Mouse (Mus musculus): ENCODE measurements around the gene Mybbp1a.
"Not testable (repeated sequence)": the region's sequence is repeated elsewhere in the genome, so short reads cannot be mapped to it uniquely, and the experiment has no call there.

Gene Mybbp1a

GRCm38 (mm10) chr11:72421518-72422278 lies 19.5 kb upstream of the Mybbp1a start:
- no peak for DNase-seq (ENCODE audit: low read depth, low spot score)
- Histone ChIP-seq H3K27me3 (ENCODE audit: control insufficient read depth, insufficient read depth, low read length, poor library complexity, severe bottlenecking) (no peaks in the 10 kb centered on the region), H3K36me3 (ENCODE audit: control insufficient read depth, insufficient read depth, low read length, poor library complexity, severe bottlenecking) (no peaks in the 10 kb centered on the region)

GRCm38 (mm10) chr11:72423686-72424085 lies 17.5 kb upstream of the Mybbp1a start:
- Histone ChIP-seq H3K27me3 (ENCODE audit: control insufficient read depth, insufficient read depth, low read length, poor library complexity, severe bottlenecking) (no peaks in the 10 kb centered on the region), H3K36me3 (ENCODE audit: control insufficient read depth, insufficient read depth, low read length, poor library complexity, severe bottlenecking) (no peaks in the 10 kb centered on the region)
- no peak for DNase-seq (ENCODE audit: low read depth, low spot score)

GRCm38 (mm10) chr11:72425201-72425600 lies 16.0 kb upstream of the Mybbp1a start:
- DNase-seq (ENCODE audit: low read depth, low spot score), result no peak
- no peaks in the 10 kb centered on the region for H3K27me3 ChIP-seq (ENCODE audit: control insufficient read depth, insufficient read depth, low read length, poor library complexity, severe bottlenecking)
- H3K36me3 ChIP-seq (ENCODE audit: control insufficient read depth, insufficient read depth, low read length, poor library complexity, severe bottlenecking), result no peaks in the 10 kb centered on the region

GRCm38 (mm10) chr11:72426884-72427283 lies 14.3 kb upstream of the Mybbp1a start:
- no peaks in the 10 kb centered on the region for H3K27me3 ChIP-seq (ENCODE audit: control insufficient read depth, insufficient read depth, low read length, poor library complexity, severe bottlenecking)
- H3K36me3 ChIP-seq (ENCODE audit: control insufficient read depth, insufficient read depth, low read length, poor library complexity, severe bottlenecking), result no peaks in the 10 kb centered on the region
- DNase-seq (ENCODE audit: low read depth, low spot score), result peak; percentile 41

GRCm38 (mm10) chr11:72428694-72429093 lies 12.5 kb upstream of the Mybbp1a start:
- H3K27me3 ChIP-seq (ENCODE audit: control insufficient read depth, insufficient read depth, low read length, poor library complexity, severe bottlenecking), result no peaks in the 10 kb centered on the region
- H3K36me3 ChIP-seq (ENCODE audit: control insufficient read depth, insufficient read depth, low read length, poor library complexity, severe bottlenecking), result no peaks in the 10 kb centered on the region
- peak; percentile 88 for DNase-seq (ENCODE audit: low read depth, low spot score)

- Histone ChIP-seq H3K27me3 (ENCODE audit: control insufficient read depth, insufficient read depth, low read length, poor library complexity, severe bottlenecking) (no peaks in the 10 kb centered on the region), H3K36me3 (ENCODE audit: control insufficient read depth, insufficient read depth, low read length, poor library complexity, severe bottlenecking) (no peaks in the 10 kb centered on the region)
- DNase-seq (ENCODE audit: low read depth, low spot score), result peak; percentile 91
These were observed 11.9 kb upstream of the Mybbp1a start for GRCm38 (mm10) chr11:72429288-72429690.

GRCm38 (mm10) chr11:72430311-72431068 lies 10.7 kb upstream of the Mybbp1a start:
- not testable (repeated sequence) for H3K27me3 ChIP-seq (ENCODE audit: control insufficient read depth, insufficient read depth, low read length, poor library complexity, severe bottlenecking); H3K36me3 ChIP-seq (ENCODE audit: control insufficient read depth, insufficient read depth, low read length, poor library complexity, severe bottlenecking); DNase-seq (ENCODE audit: low read depth, low spot score)

- DNase-seq (ENCODE audit: low read depth, low spot score), result no peak
- no peaks in the 10 kb centered on the region for H3K27me3 ChIP-seq (ENCODE audit: control insufficient read depth, insufficient read depth, low read length, poor library complexity, severe bottlenecking)
- no peaks in the 10 kb centered on the region for H3K36me3 ChIP-seq (ENCODE audit: control insufficient read depth, insufficient read depth, low read length, poor library complexity, severe bottlenecking)
These were observed 6.0 kb upstream of the Mybbp1a start, which contains the start of gene Ggt6 for GRCm38 (mm10) chr11:72434963-72435693. Gene Ggt6 (plus strand): TSS chr11:72435526.

GRCm38 (mm10) chr11:72435694-72436045 lies 5.5 kb upstream of the Mybbp1a start:
- no peak for DNase-seq (ENCODE audit: low read depth, low spot score)
- no peaks in the 10 kb centered on the region for H3K36me3 ChIP-seq (ENCODE audit: control insufficient read depth, insufficient read depth, low read length, poor library complexity, severe bottlenecking)
- no peaks in the 10 kb centered on the region for H3K27me3 ChIP-seq (ENCODE audit: control insufficient read depth, insufficient read depth, low read length, poor library complexity, severe bottlenecking)

- no peak for DNase-seq (ENCODE audit: low read depth, low spot score)
- no peaks in the 10 kb centered on the region for H3K27me3 ChIP-seq (ENCODE audit: control insufficient read depth, insufficient read depth, low read length, poor library complexity, severe bottlenecking)
- H3K36me3 ChIP-seq (ENCODE audit: control insufficient read depth, insufficient read depth, low read length, poor library complexity, severe bottlenecking), result no peaks in the 10 kb centered on the region
These were observed 4.9 kb upstream of the Mybbp1a start for GRCm38 (mm10) chr11:72436271-72436670.

GRCm38 (mm10) chr11:72436756-72437650 lies 4.2 kb upstream of the Mybbp1a start:
- Histone ChIP-seq H3K27me3 (ENCODE audit: control insufficient read depth, insufficient read depth, low read length, poor library complexity, severe bottlenecking) (no peaks in the 10 kb centered on the region), H3K36me3 (ENCODE audit: control insufficient read depth, insufficient read depth, low read length, poor library complexity, severe bottlenecking) (no peaks in the 10 kb centered on the region)
- DNase-seq (ENCODE audit: low read depth, low spot score), result no peak

- peaks cover 5% of the 10 kb centered on the region; the same call in 1 of the 2 replicates for H3K36me3 ChIP-seq (ENCODE audit: control insufficient read depth, insufficient read depth, low read length, poor library complexity, severe bottlenecking)
- no peaks in the 10 kb centered on the region for H3K27me3 ChIP-seq (ENCODE audit: control insufficient read depth, insufficient read depth, low read length, poor library complexity, severe bottlenecking)
- DNase-seq (ENCODE audit: low read depth, low spot score), result no peak
These were observed 2.7 kb upstream of the Mybbp1a start for GRCm38 (mm10) chr11:72438411-72438810.

- not testable (repeated sequence) for H3K27me3 ChIP-seq (ENCODE audit: control insufficient read depth, insufficient read depth, low read length, poor library complexity, severe bottlenecking); DNase-seq (ENCODE audit: low read depth, low spot score)
- peaks cover 13% of the 10 kb centered on the region for H3K36me3 ChIP-seq (ENCODE audit: control insufficient read depth, insufficient read depth, low read length, poor library complexity, severe bottlenecking)
These were observed 574 bp upstream of the Mybbp1a start for GRCm38 (mm10) chr11:72440597-72440964.
